ENCODE assay signal across 23 mouse cellular contexts in genomic region chr10:83448582-83448981, GRCm38 (mm10).
"Had no signal": no experiment of that assay in that cellular context is flagged by ENCODE, and none has a peak within 500 bp of the region (broad histone marks: within the 10 kb centered on the region; RNA-seq: fewer than 3 reads in every experiment).

No protein-coding gene starts in this region.

- H3K9me3 ChIP-seq: liver, embryonic 15.5 days had no signal

- DNase-seq: liver, postnatal 0 days; lung, adult 2 months; lung, postnatal 14 days; lung, postnatal 36 days; midbrain, embryonic 14.5 days; retina, postnatal 1 day; right cerebral cortex, adult 18-20 months; right cerebral cortex, postnatal 25 days; right cerebral cortex, postnatal 4 days; spleen, adult 18-20 months; thymus, adult 18-20 months; thymus, postnatal 14 days; thymus, postnatal 36 days had no signal

- H3K27me3 ChIP-seq: liver, embryonic 15.5 days; lung, embryonic 15.5 days; megakaryocyte, embryonic 14.5 days; midbrain, embryonic 12.5 days; neural tube, embryonic 13.5 days; neural tube, embryonic 15.5 days had no signal

- H3K9ac ChIP-seq: liver, embryonic 15.5 days; liver, postnatal 0 days; lung, embryonic 15.5 days; midbrain, embryonic 12.5 days; neural tube, embryonic 13.5 days; neural tube, embryonic 15.5 days had no signal

- H3K27ac ChIP-seq: liver, embryonic 15.5 days; lung, embryonic 15.5 days; macrophage; midbrain, embryonic 12.5 days; neural tube, embryonic 13.5 days; neural tube, embryonic 15.5 days had no signal

- H3K4me3 ChIP-seq: liver, embryonic 15.5 days; lung, embryonic 15.5 days; megakaryocyte, embryonic 14.5 days; midbrain, embryonic 12.5 days; myocyte; neural tube, embryonic 13.5 days; neural tube, embryonic 15.5 days had no signal

- ATAC-seq: liver, postnatal 0 days; lung, postnatal 0 days; midbrain, embryonic 16.5 days had no signal

- H3K36me3 ChIP-seq: liver, embryonic 15.5 days; lung, embryonic 15.5 days had no signal

- H3K4me1 ChIP-seq: liver, embryonic 15.5 days; lung, embryonic 15.5 days; megakaryocyte, embryonic 14.5 days; midbrain, embryonic 12.5 days; neural tube, embryonic 13.5 days; neural tube, embryonic 15.5 days had no signal
